Mouse (Mus musculus) MEL (cell line): ENCODE measurements around the gene Rpl36-ps4. TPM values are rescaled to one million over a fixed set of nuclear protein-coding genes. Genes with fewer than 3 reads are reported as not detected.

ENCODE experiments used
- DNase-seq: peaks from one replicate; pipeline ENCODE4 v3.0.0; 2011; ENCODE audit warnings: low read depth, low spot score
- H3K27ac ChIP-seq: 2 replicates; pipeline ENCODE4 v1.5.1; 2012; ENCODE audit warnings: low read depth, mild to moderate bottlenecking, control low read depth, low read length, moderate library complexity; ENCODE audit not compliant: control insufficient read depth
- H3K27me3 ChIP-seq, 2 experiments: fragments of 150-350 bp in 1 of 2; sonication (generic) in 1 of 2; 2 replicates each; pipeline ENCODE4 v1.6.1; 2012; ENCODE audit warnings: low read length in 2 of 2, mild to moderate bottlenecking in 2 of 2, improper control_type of control experiment in 1 of 2, moderate library complexity in 1 of 2; ENCODE audit not compliant: insufficient read depth in 2 of 2, control insufficient read depth in 1 of 2
- H3K36me3 ChIP-seq, 2 experiments: 2 replicates each; pipeline ENCODE4 v1.6.1; 2012 to 2014; ENCODE audit warnings: low read length in 2 of 2, improper control_type of control experiment in 1 of 2, inconsistent platforms in 1 of 2, mild to moderate bottlenecking in 1 of 2; ENCODE audit not compliant: insufficient read depth in 2 of 2, control insufficient read depth in 1 of 2
- H3K4me1 ChIP-seq, 2 experiments: fragments of 150-350 bp in 1 of 2; sonication (generic) in 1 of 2; 2 replicates each; pipeline ENCODE4 v1.6.1; 2012; ENCODE audit warnings: low read length in 2 of 2, improper control_type of control experiment in 1 of 2, mild to moderate bottlenecking in 1 of 2; ENCODE audit not compliant: insufficient read depth in 2 of 2, control insufficient read depth in 1 of 2
- H3K4me3 ChIP-seq, 2 experiments: fragments of 150-350 bp in 1 of 2; sonication (generic) in 1 of 2; 2 replicates each; pipeline ENCODE4 v1.5.1; 2012; ENCODE audit warnings: low read depth in 2 of 2, low read length in 2 of 2, mild to moderate bottlenecking in 2 of 2, moderate library complexity in 2 of 2, control low read depth in 1 of 2, improper control_type of control experiment in 1 of 2; ENCODE audit not compliant: control insufficient read depth in 1 of 2, insufficient read depth in 1 of 2
- H3K79me2 ChIP-seq: 2 replicates; pipeline ENCODE4 v1.6.1; 2012; ENCODE audit warnings: mild to moderate bottlenecking, low read length, moderate library complexity; ENCODE audit not compliant: control insufficient read depth, poor library complexity, insufficient read depth
- H3K9ac ChIP-seq: 2 replicates; pipeline ENCODE4 v1.6.1; 2012; ENCODE audit warnings: low read depth, mild to moderate bottlenecking, control low read depth, low read length, moderate library complexity; ENCODE audit not compliant: control insufficient read depth, poor library complexity, severe bottlenecking
- H3K9me3 ChIP-seq: fragments of 150-350 bp; sonication (generic); replicated peaks from 2 replicates; pipeline ENCODE4 v1.6.1; 2012; ENCODE audit warnings: mild to moderate bottlenecking, low read length, improper control_type of control experiment, moderate library complexity; ENCODE audit not compliant: insufficient read depth
- BHLHE40 ChIP-seq: IDR thresholded peaks from 2 replicates; pipeline ENCODE4 v1.6.1; 2012; ENCODE audit warnings: low read depth, mild to moderate bottlenecking, inconsistent platforms, low read length, improper control_type of control experiment, borderline replicate concordance
- CTCF ChIP-seq, 3 experiments: IDR thresholded peaks in 2 of 3; conservative IDR thresholded peaks in 1 of 3; 2 replicates each; pipeline ENCODE4 v1.5.1; 2011 to 2012; ENCODE audit warnings: low read length in 3 of 3, low read depth in 2 of 3, mild to moderate bottlenecking in 2 of 3, improper control_type of control experiment in 1 of 3, inconsistent platforms in 1 of 3, mixed read lengths in 1 of 3, moderate library complexity in 1 of 3; ENCODE audit not compliant: control insufficient read depth in 1 of 3, insufficient read depth in 1 of 3, poor library complexity in 1 of 3, severe bottlenecking in 1 of 3
- ELF1 ChIP-seq: IDR thresholded peaks from 2 replicates; pipeline ENCODE4 v1.6.1; 2014; ENCODE audit warnings: low read depth, mild to moderate bottlenecking, inconsistent platforms, low read length, improper control_type of control experiment, moderate library complexity
- EP300 ChIP-seq, 2 experiments: IDR thresholded peaks; 2 replicates each; pipeline ENCODE4 v1.6.1; 2011; ENCODE audit warnings: improper control_type of control experiment in 2 of 2, low read length in 2 of 2, low read depth in 1 of 2, mild to moderate bottlenecking in 1 of 2
- GATA1 ChIP-seq: IDR thresholded peaks from 2 replicates; pipeline ENCODE4 v1.6.1; 2011; ENCODE audit warnings: low read depth, low read length, improper control_type of control experiment
- HCFC1 ChIP-seq: IDR thresholded peaks from 2 replicates; pipeline ENCODE4 v1.6.1; 2012; ENCODE audit warnings: low read depth, mild to moderate bottlenecking, inconsistent platforms, low read length, improper control_type of control experiment, moderate library complexity
- MAFK ChIP-seq: IDR thresholded peaks from 2 replicates; pipeline ENCODE4 v1.6.1; 2011; ENCODE audit warnings: low read depth, mild to moderate bottlenecking, low read length, improper control_type of control experiment, borderline replicate concordance
- MXI1 ChIP-seq: IDR thresholded peaks from 2 replicates; pipeline ENCODE4 v1.6.1; 2011; ENCODE audit warnings: mild to moderate bottlenecking, low read depth, low read length, improper control_type of control experiment
- MYB ChIP-seq: IDR thresholded peaks from 2 replicates; pipeline ENCODE4 v1.6.1; 2011; ENCODE audit warnings: mild to moderate bottlenecking, low read depth, low read length, improper control_type of control experiment
- POLR2AphosphoS2 ChIP-seq: IDR thresholded peaks from 2 replicates; pipeline ENCODE4 v1.6.1; 2011; ENCODE audit warnings: low read length, improper control_type of control experiment
- POLR2AphosphoS5 ChIP-seq: IDR thresholded peaks from 2 replicates; pipeline ENCODE4 v1.6.1; 2012; ENCODE audit warnings: low read depth, borderline replicate concordance, mild to moderate bottlenecking, inconsistent platforms, low read length, moderate library complexity, mixed read lengths
- RAD21 ChIP-seq: IDR thresholded peaks from 2 replicates; pipeline ENCODE4 v1.6.1; 2011; ENCODE audit warnings: mild to moderate bottlenecking, low read depth, low read length, improper control_type of control experiment
- RCOR1 ChIP-seq: IDR thresholded peaks from 2 replicates; pipeline ENCODE4 v1.6.1; 2012; ENCODE audit warnings: low read depth, mild to moderate bottlenecking, inconsistent platforms, low read length, improper control_type of control experiment
- SIN3A ChIP-seq: IDR thresholded peaks from 2 replicates; pipeline ENCODE4 v1.6.1; 2012; ENCODE audit warnings: low read length, improper control_type of control experiment, inconsistent platforms
- SMC3 ChIP-seq: IDR thresholded peaks from 2 replicates; pipeline ENCODE4 v1.6.1; 2011; ENCODE audit warnings: low read depth, low read length, improper control_type of control experiment
- TBP ChIP-seq: IDR thresholded peaks from 2 replicates; pipeline ENCODE4 v1.8.0; 2011; ENCODE audit warnings: low read depth, low read length, improper control_type of control experiment
- TCF12 ChIP-seq: IDR thresholded peaks from 2 replicates; pipeline ENCODE4 v1.6.1; 2014; ENCODE audit warnings: low read depth, mild to moderate bottlenecking, inconsistent platforms, low read length, improper control_type of control experiment, moderate library complexity
- UBTF ChIP-seq: IDR thresholded peaks from 2 replicates; pipeline ENCODE4 v1.6.1; 2012; ENCODE audit warnings: low read depth, mild to moderate bottlenecking, inconsistent platforms, low read length, improper control_type of control experiment, moderate library complexity, borderline replicate concordance; ENCODE audit not compliant: insufficient read depth
- USF2 ChIP-seq, 2 experiments: IDR thresholded peaks; 2 replicates each; pipeline ENCODE4 v1.6.1; 2011 to 2012; ENCODE audit warnings: improper control_type of control experiment in 2 of 2, low read length in 2 of 2, borderline replicate concordance in 1 of 2, inconsistent platforms in 1 of 2, low read depth in 1 of 2, mild to moderate bottlenecking in 1 of 2; ENCODE audit not compliant: insufficient read depth in 1 of 2
- ZC3H11A ChIP-seq: IDR thresholded peaks from 2 replicates; pipeline ENCODE4 v1.6.1; 2012; ENCODE audit warnings: low read depth, mild to moderate bottlenecking, inconsistent platforms, low read length, improper control_type of control experiment
- ZKSCAN1 ChIP-seq: IDR thresholded peaks from 2 replicates; pipeline ENCODE4 v1.6.1; 2012; ENCODE audit warnings: low read depth, mild to moderate bottlenecking, inconsistent platforms, low read length, improper control_type of control experiment, moderate library complexity
- ZMIZ1 ChIP-seq: IDR thresholded peaks from 2 replicates; pipeline ENCODE4 v1.6.1; 2012; ENCODE audit warnings: low read depth, mild to moderate bottlenecking, inconsistent platforms, low read length, improper control_type of control experiment, moderate library complexity
- polyA plus RNA-seq, 2 experiments: library from polyadenylated mRNA; stranded (reverse) in 1 of 2; unstranded in 1 of 2; fragments of >175 nt in 1 of 2; fragments of >200 nt in 1 of 2; gene quantifications; 2 replicates each; pipeline versions ENCODE4 v1.2.1 to v1.2.4; 2012; ENCODE audit warnings: low replicate concordance in 2 of 2, low read depth in 1 of 2; ENCODE audit not compliant: insufficient read length in 2 of 2, insufficient read depth in 1 of 2, missing spikeins in 1 of 2
- total RNA-seq: library from RNA; depleted of rRNA; stranded (reverse); fragments of 300-350 nt; gene quantifications from 2 replicates; pipeline ENCODE4 v1.2.3, GENCODE M21; 2012

Rpl36-ps4 gene
- total and polyA plus RNA-seq, 3 experiments, result not detected

DNA sequence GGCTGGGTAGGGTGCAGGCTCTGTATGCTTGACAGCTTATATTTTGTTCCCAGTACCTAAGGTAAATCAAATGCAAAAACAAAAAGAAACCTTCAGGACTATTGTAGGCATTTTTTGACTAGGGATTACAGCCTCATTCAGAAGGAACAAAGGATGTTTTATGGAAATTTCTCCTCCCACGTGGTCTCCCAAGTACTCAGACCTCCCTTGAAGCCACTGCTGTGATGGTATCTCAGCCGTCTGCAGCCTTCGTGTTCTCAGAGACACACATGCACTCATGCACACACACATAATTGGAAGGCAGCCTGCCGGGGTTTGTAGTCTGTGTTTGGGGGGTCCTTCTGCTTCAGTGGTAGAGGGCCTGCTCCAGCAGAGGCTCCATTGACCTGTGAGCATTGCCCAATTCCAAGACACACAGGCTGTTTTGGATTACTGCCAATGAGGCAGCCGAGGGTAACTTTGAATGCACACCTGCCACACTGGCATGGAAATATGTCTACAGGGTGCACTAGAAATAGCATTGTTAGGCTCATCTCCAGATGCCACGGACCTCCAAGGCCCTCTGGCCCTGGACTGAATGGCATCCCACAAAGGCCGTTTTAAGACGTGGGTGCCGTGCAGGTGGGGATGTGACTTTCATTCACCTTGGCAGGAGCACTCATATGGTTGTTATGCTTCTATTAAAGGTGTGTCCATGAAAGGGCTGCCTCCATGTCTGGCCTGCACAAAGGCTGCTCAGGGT lies 41.1 kb upstream of the Rpl36-ps4 start:
- H3K4me3 ChIP-seq, result no peak overlapping the region
- no peak for DNase-seq
- no peak overlapping the region for H3K9ac ChIP-seq
- H3K79me2 ChIP-seq, result no peaks in the 10 kb centered on the region
- H3K36me3 ChIP-seq, result 0 out of 4 replicates have a peak, but pooled peaks cover 0 to 2% of the 10 kb centered on the region in 2 experiments
- H3K4me1 ChIP-seq, result no peaks in the 10 kb centered on the region
- TF ChIP-seq MYB (no peak), POLR2AphosphoS5 (no peak), SIN3A (no peak), HCFC1 (no peak), USF2 (IDR thresholded peaks at IDR 0.05; ENCODE audit: borderline replicate concordance in 1 of 2, insufficient read depth in 1 of 2, low read depth in 1 of 2, low read length in 2 of 2) (no peak), BHLHE40 (no peak), RCOR1 (no peak), ZMIZ1 (no peak), ELF1 (no peak), MXI1 (no peak)
- no peak overlapping the region for H3K27ac ChIP-seq
- no peaks in the 10 kb centered on the region for H3K27me3 ChIP-seq
- H3K9me3 ChIP-seq, result no peaks in the 10 kb centered on the region

DNA sequence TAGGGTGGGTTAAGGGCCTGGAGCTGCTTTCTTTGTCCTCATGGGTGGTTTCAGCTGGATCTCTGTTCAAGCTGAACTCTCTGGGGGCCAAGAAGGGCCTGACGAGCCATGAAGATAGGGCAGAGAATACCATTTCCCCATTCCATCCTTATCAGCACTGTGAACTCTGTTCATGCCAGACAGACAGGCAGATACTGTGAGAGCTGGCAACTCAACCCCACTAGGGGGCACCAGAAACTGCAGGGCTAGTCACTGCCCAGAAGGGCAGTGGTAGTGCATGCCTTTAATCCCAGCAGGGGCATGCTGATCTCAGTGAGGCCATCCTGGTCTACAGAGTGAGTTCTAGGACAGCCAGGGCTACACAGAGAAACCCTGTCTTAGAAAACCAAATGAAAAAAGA lies 38.2 kb upstream of the Rpl36-ps4 start:
- H3K9me3 ChIP-seq, result no peaks in the 10 kb centered on the region
- TF ChIP-seq ZC3H11A, result peak; percentile 66
- peak; percentile 22; the same call in 1 of the 2 replicates for TF ChIP-seq ELF1
- peak; percentile 40; the same call in 1 of the 2 replicates for TF ChIP-seq TBP
- TF ChIP-seq EP300 (IDR thresholded peaks at IDR 0.05; ENCODE audit: low read depth in 1 of 2, low read length in 2 of 2), result peak; percentile 54 to 64
- peak; percentile 87 for TF ChIP-seq GATA1
- no peak for TF ChIP-seq UBTF
- TF ChIP-seq POLR2AphosphoS2, result no peak
- TF ChIP-seq RCOR1, result peak; percentile 52; the same call in 1 of the 2 replicates
- TF ChIP-seq CTCF (IDR thresholded peaks at IDR 0.05 in 2 of 3, conservative IDR thresholded peaks at IDR 0.05 in 1 of 3; ENCODE audit: control insufficient read depth in 1 of 3, insufficient read depth in 1 of 3, low read depth in 2 of 3, low read length in 3 of 3, poor library complexity in 1 of 3, severe bottlenecking in 1 of 3), result peak; percentile 67 to 87 (median 84)
- TF ChIP-seq RAD21, result peak; percentile 78
- TF ChIP-seq SMC3, result peak; percentile 81
- no peak for TF ChIP-seq MAFK
- no peak for TF ChIP-seq POLR2AphosphoS5
- no peak for TF ChIP-seq ZKSCAN1
- TF ChIP-seq TCF12, result peak; percentile 44; the same call in 1 of the 2 replicates
- TF ChIP-seq MXI1, result no peak
- TF ChIP-seq, all 39 proteins: peak for 10
- no peaks in the 10 kb centered on the region for H3K4me1 ChIP-seq
- 0 out of 4 replicates have a peak, but pooled peaks cover 0 to 2% of the 10 kb centered on the region in 2 experiments for H3K36me3 ChIP-seq
- no peaks in the 10 kb centered on the region for H3K79me2 ChIP-seq
- H3K27me3 ChIP-seq, result no peaks in the 10 kb centered on the region
- no peak overlapping the region for H3K27ac ChIP-seq
- H3K4me3 ChIP-seq, result no peak overlapping the region
- H3K9ac ChIP-seq, result no peak overlapping the region
- DNase-seq, result peak; percentile 81
